Mouse (Mus musculus) right cerebral cortex, postnatal 36 days (tissue): ENCODE measurements at regions not wholly inside any gene's neighbourhood (a gene's known extent, or its start where the extent isn't known, plus 50 kb on each side); places are given as distances from the start of the nearest gene placed in this dataset.

Experiments used
- DNase-seq, 2 experiments: peaks; one replicate each; pipeline ENCODE4 v3.0.0; 2022; ENCODE audit warnings: low spot score in 2 of 2, mixed read lengths in 1 of 2

GRCm38 (mm10) chr15:90021746-90022312 is 180.2 kb upstream of the Syt10 start:
- DNase-seq = no peak

- DNase-seq = no peak
Observed at GRCm38 (mm10) chr15:90023164-90023563, 181.5 kb upstream of the Syt10 start.

- DNase-seq = no peak
Observed at GRCm38 (mm10) chr15:90034356-90034755, 189.8 kb upstream of the Alg10b start.

- no peak for DNase-seq
Observed at GRCm38 (mm10) chr15:90045683-90046082, 178.4 kb upstream of the Alg10b start.

- DNase-seq = no peak
Observed at GRCm38 (mm10) chr15:90062021-90062420, 162.1 kb upstream of the Alg10b start.

- no peak for DNase-seq
Observed at GRCm38 (mm10) chr15:90065768-90066167, 158.3 kb upstream of the Alg10b start.

- peak; percentile 6 for DNase-seq
Observed at GRCm38 (mm10) chr15:90072078-90072477, 152.0 kb upstream of the Alg10b start.

- DNase-seq = no peak
Observed at GRCm38 (mm10) chr15:90082175-90082951, 141.7 kb upstream of the Alg10b start.

- no peak for DNase-seq
Observed at GRCm38 (mm10) chr15:90109445-90109988, 114.6 kb upstream of the Alg10b start.

GRCm38 (mm10) chr15:90113611-90114010 is 110.5 kb upstream of the Alg10b start:
- DNase-seq = no peak

GRCm38 (mm10) chr15:90119747-90120146 is 104.4 kb upstream of the Alg10b start:
- peak in 1 of 2 experiments; percentile 21 for DNase-seq

GRCm38 (mm10) chr15:90123999-90124398 is 100.1 kb upstream of the Alg10b start:
- DNase-seq = peak; percentile 27 to 77

- no peak for DNase-seq
Observed at GRCm38 (mm10) chr15:90125146-90125545, 99.0 kb upstream of the Alg10b start.

- DNase-seq = peak; percentile 17 to 30
Observed at GRCm38 (mm10) chr15:90131777-90132176, 92.3 kb upstream of the Alg10b start.

- no peak for DNase-seq
Observed at GRCm38 (mm10) chr15:90140966-90141365, 83.1 kb upstream of the Alg10b start.

- DNase-seq = no peak
Observed at GRCm38 (mm10) chr15:90148663-90149062, 75.4 kb upstream of the Alg10b start.

GRCm38 (mm10) chr15:90153821-90154560 is 70.1 kb upstream of the Alg10b start:
- peak; percentile 29 to 66 for DNase-seq
